Mouse (Mus musculus) spleen, adult 2 months (tissue): ENCODE data around the gene Ctbp1.

ENCODE experiments used
- CTCF ChIP-seq: fragments of 200-500 bp; IDR thresholded peaks from 2 replicates; pipeline ENCODE4 v1.5.1; 2011; ENCODE audit warnings: mild to moderate bottlenecking, inconsistent platforms; ENCODE audit not compliant: insufficient read depth, insufficient read length, insufficient replicate concordance; ENCODE audit errors: extremely low read depth
- POLR2A ChIP-seq: fragments of 200-500 bp; IDR thresholded peaks from 2 replicates; pipeline ENCODE4 v1.6.1; 2011; ENCODE audit warnings: low read depth, low read length, inconsistent platforms

- TF ChIP-seq CTCF (no peak), POLR2A (no peak)
These were observed 19.1 kb upstream of the Ctbp1 start for GRCm38 (mm10) chr5:33293796-33294430.
